Mouse (Mus musculus): Measurements from ENCODE around the gene Dnal4.

The Dnal4 gene

DNA sequence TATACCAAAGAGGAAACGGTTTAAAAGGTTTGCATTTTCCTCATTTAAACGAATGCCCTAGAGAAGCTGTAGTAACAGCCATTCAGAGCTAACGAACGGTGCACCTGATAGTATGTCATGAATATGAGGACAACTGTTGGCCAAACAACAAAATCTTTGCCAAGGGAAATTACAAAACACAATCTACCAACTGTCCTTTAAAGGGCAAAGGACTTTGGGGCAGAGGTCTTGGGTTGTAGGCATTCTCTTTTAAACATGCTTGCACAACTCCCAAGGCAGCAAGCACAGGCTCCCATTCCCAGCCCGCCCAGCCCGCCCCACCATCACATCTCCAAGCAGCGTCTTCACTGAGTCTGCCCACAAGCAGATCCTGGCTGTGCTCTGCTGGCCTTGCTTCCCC is 46.1 kb downstream of the Dnal4 start:
- DNase-seq (ENCODE audit: low spot score): no peak

- no peak for DNase-seq (ENCODE audit: low spot score)
These were observed 48.8 kb downstream of the Dnal4 start for GRCm38 (mm10) chr15:79728731-79729388.

DNA sequence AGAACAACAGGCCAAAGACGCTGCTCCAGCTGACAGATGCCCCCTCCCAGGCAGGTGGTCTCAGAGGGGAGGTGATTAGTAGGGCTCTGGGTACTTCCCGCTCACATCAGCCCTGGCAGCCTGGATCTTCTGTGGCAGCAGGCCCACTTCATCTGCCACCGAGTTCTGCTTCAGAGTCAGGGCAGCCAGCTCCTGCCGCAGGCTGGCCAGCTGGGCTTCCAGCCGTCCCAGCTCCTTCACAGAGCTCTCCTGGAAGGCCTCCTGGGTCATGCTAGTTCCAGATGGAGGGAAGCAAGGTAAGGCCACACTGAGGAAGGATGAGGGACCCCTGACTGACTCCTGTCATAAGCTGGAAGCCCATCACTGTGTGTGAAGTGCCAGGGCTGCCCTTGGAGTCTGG is 49.3 kb downstream of the Dnal4 start:
- no peak for DNase-seq (ENCODE audit: low spot score)

GRCm38 (mm10) chr15:79727840-79728239 is 49.8 kb downstream of the Dnal4 start:
- DNase-seq (ENCODE audit: low spot score): no peak

DNA sequence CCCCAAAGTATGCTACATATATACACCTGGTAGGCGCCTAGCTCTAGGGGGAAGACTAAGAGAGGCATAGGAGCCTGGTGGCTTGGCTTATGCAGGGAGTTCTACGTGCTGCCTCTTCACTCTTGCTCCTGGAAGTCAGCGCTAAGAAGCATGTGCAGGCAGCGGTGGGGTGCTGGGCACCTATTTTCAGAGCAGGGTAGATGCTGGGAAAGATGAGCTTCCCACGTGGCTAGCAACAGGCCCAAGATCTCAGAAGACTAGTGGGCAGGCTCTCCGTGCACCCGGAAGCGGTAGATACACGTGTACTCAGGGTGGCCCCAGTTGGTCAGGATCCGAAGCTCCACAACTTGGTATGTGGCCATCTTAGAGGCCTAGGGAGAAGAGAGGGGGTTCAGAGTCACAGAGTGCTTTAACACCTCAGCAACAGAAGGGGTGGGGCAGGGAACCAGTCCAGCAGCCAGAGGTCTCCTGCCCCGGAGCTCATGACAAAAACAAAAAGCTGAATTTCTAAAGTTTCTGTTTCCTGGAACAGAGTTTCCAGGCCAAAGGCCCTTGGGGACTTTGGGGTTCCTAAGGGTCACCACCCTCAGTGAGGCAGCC is 52.4 kb downstream of the Dnal4 start:
- DNase-seq (ENCODE audit: low spot score): no peak

DNA sequence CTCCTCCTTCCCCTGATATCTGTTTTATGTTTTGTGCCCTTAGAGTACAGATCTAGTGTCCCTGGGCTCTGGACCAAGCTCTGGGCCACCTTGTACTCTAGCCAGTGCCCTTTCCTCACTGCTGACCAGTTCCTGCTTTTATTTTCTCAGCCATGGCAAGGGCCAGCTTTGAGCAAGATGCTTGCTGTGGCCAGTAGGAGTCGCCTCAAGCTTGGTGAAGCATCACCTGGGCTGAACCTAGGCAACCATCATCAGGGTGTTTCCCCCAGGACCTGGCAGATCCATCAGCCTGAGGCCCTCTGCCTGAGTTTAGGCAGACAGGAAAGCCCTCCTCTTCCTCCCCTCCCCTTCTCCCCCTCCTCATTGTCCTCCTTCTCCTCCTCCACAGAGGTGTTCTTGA is 54.2 kb downstream of the Dnal4 start:
- no peak for DNase-seq (ENCODE audit: low spot score)

- no peak for DNase-seq (ENCODE audit: low spot score)
These were observed 56.9 kb downstream of the Dnal4 start for GRCm38 (mm10) chr15:79720796-79721195.

DNA sequence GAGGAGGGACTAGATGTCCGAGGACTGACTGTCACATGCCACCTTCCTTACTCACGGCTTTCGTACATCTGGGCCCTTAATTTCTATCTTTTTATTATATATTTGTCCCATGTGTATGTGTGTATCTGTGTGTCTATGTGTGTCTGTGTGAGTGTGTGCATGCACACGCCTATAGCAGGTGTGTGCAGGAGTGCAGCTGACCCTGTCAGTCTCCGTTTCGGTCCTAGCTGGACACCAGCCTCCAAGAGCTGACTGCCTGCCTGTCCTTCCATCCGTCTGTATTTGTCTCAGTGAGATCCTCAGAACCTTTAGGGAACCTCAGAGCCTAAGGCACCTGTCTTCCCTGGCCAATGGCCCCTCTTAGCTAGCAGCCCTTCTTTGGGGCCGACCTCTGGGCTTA is 57.4 kb downstream of the Dnal4 start:
- no peak for DNase-seq (ENCODE audit: low spot score)

DNA sequence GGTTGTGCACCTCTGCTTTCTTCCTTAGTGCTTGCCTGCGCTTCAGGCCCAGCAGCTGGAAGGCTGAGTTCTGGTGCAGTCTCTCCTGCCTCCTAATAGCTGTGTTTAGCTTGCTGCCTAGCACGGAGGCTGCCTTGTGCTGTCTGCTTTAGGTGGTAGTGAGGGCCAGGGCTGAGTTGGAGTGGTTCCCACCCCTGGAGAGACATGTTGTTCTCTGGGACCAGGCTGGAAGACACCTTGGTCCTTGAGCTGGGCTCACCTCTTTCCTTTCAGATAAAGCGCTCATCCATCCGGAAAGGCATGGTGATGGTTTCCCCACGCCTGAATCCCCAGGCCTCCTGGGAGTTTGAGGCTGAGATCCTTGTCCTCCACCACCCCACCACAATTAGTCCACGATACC is 60.9 kb downstream of the Dnal4 start:
- DNase-seq (ENCODE audit: low spot score): no peak

DNA sequence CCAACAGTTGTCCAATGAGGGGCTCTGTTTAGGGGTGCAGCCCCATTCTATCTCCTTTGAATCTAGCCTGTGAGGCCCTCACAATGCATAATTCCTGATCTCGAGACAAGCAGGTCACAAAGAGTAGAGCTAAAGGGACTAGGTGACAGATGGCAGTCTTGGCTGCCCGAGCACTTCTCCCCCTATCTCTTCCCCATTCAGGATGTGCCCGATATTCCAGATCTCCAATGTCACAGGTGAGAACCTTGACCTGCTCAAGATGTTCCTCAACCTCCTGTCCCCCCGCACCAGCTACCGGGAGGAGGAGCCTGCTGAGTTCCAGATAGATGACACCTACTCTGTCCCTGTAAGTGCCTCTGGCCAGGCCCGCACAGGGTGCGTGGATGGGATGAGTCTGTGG is 62.0 kb downstream of the Dnal4 start:
- DNase-seq (ENCODE audit: low spot score): no peak

All from urinary bladder, postnatal 10 days (tissue).